Mouse (Mus musculus) spleen, adult 2 months (tissue): ENCODE measurements around the gene Psma3. TPM values are rescaled to one million over a fixed set of nuclear protein-coding genes. Genes with fewer than 3 reads are reported as not detected.

Experiments used
- DNase-seq, 2 experiments: peaks; one replicate each; pipeline versions ENCODE4 v3.0.0 to v3.0.0-alpha.2; 2012 to 2021; ENCODE audit warnings: low spot score in 2 of 2, low read depth in 1 of 2
- H3K27ac ChIP-seq: fragments of 200-500 bp; 2 replicates; pipeline ENCODE4 v1.5.1; 2012; ENCODE audit warnings: low read length, inconsistent platforms; ENCODE audit not compliant: insufficient read depth
- H3K27me3 ChIP-seq: fragments of 200-500 bp; 2 replicates; pipeline ENCODE4 v1.6.1; 2012; ENCODE audit warnings: mild to moderate bottlenecking, moderate library complexity, low read length, inconsistent platforms; ENCODE audit not compliant: control insufficient read depth, insufficient read depth
- H3K36me3 ChIP-seq: fragments of 200-500 bp; 2 replicates; pipeline ENCODE4 v1.6.1; 2012; ENCODE audit warnings: mild to moderate bottlenecking, low read length, inconsistent platforms; ENCODE audit not compliant: control insufficient read depth, insufficient read depth
- H3K4me1 ChIP-seq: fragments of 200-500 bp; 2 replicates; pipeline ENCODE4 v1.6.1; 2011; ENCODE audit warnings: inconsistent platforms; ENCODE audit not compliant: control insufficient read depth, insufficient read depth, insufficient read length
- H3K4me3 ChIP-seq: fragments of 200-500 bp; 2 replicates; pipeline ENCODE4 v1.5.1; 2011; ENCODE audit warnings: mild to moderate bottlenecking, inconsistent platforms; ENCODE audit not compliant: insufficient read depth, insufficient read length; ENCODE audit errors: extremely low read depth
- CTCF ChIP-seq: fragments of 200-500 bp; IDR thresholded peaks from 2 replicates; pipeline ENCODE4 v1.5.1; 2011; ENCODE audit warnings: mild to moderate bottlenecking, inconsistent platforms; ENCODE audit not compliant: insufficient read depth, insufficient read length, insufficient replicate concordance; ENCODE audit errors: extremely low read depth
- POLR2A ChIP-seq: fragments of 200-500 bp; IDR thresholded peaks from 2 replicates; pipeline ENCODE4 v1.6.1; 2011; ENCODE audit warnings: low read depth, low read length, inconsistent platforms
- WGBS: fragments of 180-500 bp; shearing (Covaris S2); methylation state at CpG from one replicate; pipeline ENCODE4 v1.1.7; 2018; 5-methylcytosine and 5-hydroxymethylcytosine counted together
- polyA plus RNA-seq: library from polyadenylated mRNA; depleted of rRNA; stranded (reverse); fragments of >200 nt; gene quantifications from 2 replicates; pipeline ENCODE4 v1.2.3, GENCODE M21; 2012; rRNA removed

The Psma3 gene
- 9.9 and 11.0 TPM in 2 replicates for polyA plus RNA-seq

DNA sequence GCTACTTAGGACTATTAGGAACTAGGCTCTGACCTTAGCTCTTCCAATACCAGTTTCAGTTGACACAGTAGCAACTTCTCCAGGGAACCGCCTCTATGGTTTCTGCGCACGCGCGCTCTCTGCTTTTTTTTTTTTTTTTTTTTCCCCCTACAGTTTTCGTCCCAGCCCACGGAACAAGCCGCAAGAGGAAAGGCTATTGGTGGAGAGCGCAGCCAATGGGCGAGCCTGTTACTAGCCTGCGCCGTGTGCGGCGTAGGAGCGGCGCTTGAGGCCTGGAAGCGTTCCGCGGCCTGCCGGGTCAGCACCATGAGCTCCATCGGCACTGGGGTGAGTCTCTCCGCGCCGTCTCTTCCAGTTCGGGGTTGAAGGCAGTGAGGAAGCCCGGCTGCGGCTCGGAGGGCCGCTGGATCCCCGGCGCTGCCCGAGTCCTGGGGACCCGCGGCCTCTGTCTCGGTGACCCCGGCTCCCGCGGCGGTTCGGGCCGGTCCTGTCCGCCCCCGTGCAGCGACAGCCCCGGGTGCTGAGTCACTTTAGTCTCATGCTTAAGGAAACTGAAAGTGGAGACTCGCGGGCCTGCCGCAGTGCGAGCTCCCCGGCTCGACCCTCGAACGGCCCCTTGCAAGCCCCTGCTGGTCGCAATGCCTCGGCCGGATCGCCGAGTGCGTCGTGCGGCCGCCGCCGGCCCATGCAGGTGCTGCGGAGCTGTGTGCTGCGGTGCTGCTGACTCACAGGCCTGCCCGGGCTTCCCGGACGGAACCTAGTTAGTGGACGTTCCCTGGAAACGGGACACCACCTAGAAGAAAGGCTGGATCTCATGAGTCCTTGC lies at the start of gene Psma3:
TSS of gene Psma3 (plus strand) at position 181 of the 826 bp plus-strand sequence.
- peak; percentile 87 to 92 for DNase-seq
- Histone ChIP-seq H3K27ac (peak within 1 kb of the TSS; percentile 92), H3K4me3 (peak within 1 kb of the TSS; percentile 89), H3K36me3 (peaks cover 2% of the 10 kb centered on the region; the same call in 1 of the 2 replicates), H3K27me3 (no peaks in the 10 kb centered on the region), H3K4me1 (peaks cover 2% of the 10 kb centered on the region; the same call in 1 of the 2 replicates)
- under 1% methylated on average over 71 of the region's 71 CpGs for WGBS
- TF ChIP-seq POLR2A (peak; percentile 67), CTCF (no peak)

DNA sequence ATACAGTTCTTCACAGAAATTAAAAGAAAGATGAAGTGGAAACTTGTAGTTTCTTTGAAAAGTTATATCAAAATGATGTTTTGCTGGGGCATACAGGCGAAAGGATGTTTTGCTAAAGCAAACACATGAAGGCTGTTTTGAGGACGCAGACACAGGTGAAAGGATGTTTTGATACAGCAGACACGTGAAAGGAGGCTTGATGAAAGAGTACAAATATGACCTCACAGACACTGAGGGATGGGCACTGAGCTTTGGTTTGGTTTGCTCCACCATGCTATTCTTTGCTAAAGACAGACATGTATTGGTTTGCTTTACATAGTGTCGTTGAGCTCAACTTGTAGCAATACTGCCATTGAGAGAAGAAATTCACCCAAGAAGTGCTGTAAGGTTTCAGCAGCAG lies 44.6 kb upstream of the Psma3 start:
- no peak overlapping the region for H3K27ac ChIP-seq
- TF ChIP-seq POLR2A, result no peak
- TF ChIP-seq CTCF, result no peak
- WGBS, result 77% methylated on average over 4 of the region's 4 CpGs
- no peak for DNase-seq
- no peaks in the 10 kb centered on the region for H3K27me3 ChIP-seq
- H3K36me3 ChIP-seq, result no peaks in the 10 kb centered on the region
- no peaks in the 10 kb centered on the region for H3K4me1 ChIP-seq
- H3K4me3 ChIP-seq, result no peak overlapping the region

DNA sequence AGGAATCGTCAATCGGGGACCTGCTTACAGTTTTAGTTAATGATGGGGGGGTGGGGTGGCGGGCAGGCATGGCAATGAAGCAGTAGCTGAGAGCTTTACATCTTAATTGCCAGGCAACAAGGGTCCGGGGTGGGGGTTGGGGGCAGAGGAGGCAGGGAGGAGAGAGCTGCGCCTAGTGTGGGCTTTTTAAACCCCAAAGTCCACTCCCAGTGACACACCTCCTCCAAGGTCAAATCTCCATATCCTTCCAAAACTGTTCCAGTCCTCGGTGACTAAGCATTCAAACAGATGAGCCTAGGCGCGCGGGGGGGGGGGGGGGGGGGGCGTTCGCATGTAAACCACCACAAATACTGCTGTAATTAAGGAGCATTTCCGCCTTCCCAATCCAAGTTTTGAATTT lies 37.3 kb upstream of the Psma3 start:
- Histone ChIP-seq H3K4me3 (peak overlapping the region; percentile 98), H3K27me3 (no peaks in the 10 kb centered on the region), H3K4me1 (no peaks in the 10 kb centered on the region; the same call in 1 of the 2 replicates), H3K27ac (peak overlapping the region; percentile 71; the same call in 1 of the 2 replicates), H3K36me3 (no peaks in the 10 kb centered on the region; the same call in 1 of the 2 replicates)
- DNase-seq, result peak in 1 of 2 experiments; percentile 15
- no peak for TF ChIP-seq CTCF
- no peak for TF ChIP-seq POLR2A
- WGBS, result 23% methylated on average over 12 of the region's 12 CpGs

DNA sequence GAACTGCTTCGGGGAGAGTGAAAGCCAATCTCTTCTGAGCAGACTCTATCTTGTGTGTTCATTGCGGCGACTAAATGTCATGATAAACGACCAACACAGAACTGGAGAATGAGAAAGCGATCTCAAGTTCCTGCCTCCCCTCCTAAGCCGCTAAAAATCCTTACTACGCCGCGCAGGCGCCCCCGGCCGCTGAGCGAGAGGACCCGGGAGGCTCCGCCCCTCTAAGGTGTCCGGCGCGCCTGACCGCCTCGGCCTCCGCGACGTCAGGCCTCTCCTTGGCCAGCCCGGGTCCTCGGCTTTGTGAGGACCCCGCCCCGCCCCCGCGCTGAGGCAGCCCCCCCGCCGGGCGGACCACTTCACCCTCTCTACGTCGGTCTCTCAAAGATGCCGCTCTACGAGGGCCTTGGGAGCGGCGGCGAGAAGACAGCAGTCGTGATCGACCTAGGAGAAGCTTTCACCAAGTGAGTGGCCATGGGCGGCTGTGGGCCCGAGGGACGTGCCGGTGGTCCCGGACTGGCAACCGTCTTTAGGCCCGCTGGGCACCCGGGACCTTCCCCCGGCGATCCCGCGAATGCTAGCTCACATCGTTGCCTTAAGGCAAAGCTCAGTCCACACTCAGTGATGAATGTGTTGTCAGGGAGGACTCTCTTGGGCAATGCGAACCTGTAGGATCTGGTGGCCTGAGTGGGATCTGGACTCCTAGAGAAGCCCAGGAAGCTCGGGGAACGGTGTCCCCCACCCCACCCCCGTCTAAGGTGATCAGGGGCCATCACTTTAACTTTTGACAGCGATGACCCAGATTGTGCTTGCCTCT lies 36.6 kb upstream of the Psma3 start, which contains the start of gene Actr10:
TSS of gene Actr10 (plus strand) at position 287 of the 814 bp plus-strand sequence.
- peak within 1 kb of the TSS; percentile 85 for H3K27ac ChIP-seq
- TF ChIP-seq POLR2A (peak; percentile 72), CTCF (no peak)
- DNase-seq, result peak; percentile 82 to 84
- H3K36me3 ChIP-seq, result peaks cover 5% of the 10 kb centered on the region
- H3K4me3 ChIP-seq, result peak within 1 kb of the TSS; percentile 98
- under 1% methylated on average over 59 of the region's 59 CpGs for WGBS
- no peaks in the 10 kb centered on the region for H3K27me3 ChIP-seq
- H3K4me1 ChIP-seq, result no peaks in the 10 kb centered on the region; the same call in 1 of the 2 replicates

DNA sequence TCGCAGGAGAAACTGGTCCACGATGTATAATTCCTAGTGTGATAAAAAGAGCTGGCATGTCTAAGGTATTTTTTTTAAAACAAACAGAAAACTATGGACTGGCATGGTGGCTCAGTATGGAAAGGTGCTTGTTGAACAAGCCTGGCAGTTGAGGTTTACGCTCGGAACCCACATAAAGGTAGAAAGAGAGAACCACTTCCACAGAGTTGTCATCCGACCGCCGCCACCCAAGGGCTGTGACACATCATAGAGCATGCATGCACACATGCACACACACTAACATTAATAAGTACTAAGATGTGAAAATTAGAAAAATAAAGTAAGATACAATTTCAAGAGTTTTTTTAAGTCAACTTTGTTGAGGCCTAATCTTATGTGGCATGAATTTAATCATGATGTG lies 33.6 kb upstream of the Psma3 start:
- H3K36me3 ChIP-seq, result peaks cover 12% of the 10 kb centered on the region
- no peaks in the 10 kb centered on the region for H3K27me3 ChIP-seq
- no peaks in the 10 kb centered on the region; the same call in 1 of the 2 replicates for H3K4me1 ChIP-seq
- WGBS, result 81% methylated on average over 7 of the region's 7 CpGs
- DNase-seq, result peak; percentile 8 to 40
- TF ChIP-seq CTCF, result no peak
- H3K27ac ChIP-seq, result no peak overlapping the region
- no peak overlapping the region for H3K4me3 ChIP-seq

DNA sequence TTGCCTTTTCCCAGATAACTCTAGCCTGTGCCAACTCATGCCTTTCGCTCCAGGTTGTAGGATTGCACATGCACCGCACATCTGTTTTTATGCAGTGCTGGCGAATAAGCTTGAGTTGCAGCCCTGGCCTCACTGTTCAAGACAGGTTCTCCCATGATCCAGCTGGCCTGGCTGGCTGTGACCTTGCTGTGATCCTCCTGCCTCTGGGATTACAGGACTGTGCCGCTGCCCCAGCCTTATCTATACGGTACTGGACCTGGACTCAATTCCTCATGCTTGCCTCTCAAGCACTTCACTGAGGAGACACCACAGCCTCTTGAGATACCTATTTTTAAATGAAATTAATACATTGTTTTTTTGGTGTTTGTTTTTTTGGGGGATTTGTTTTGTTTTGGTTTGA lies 30.2 kb upstream of the Psma3 start:
- H3K4me3 ChIP-seq, result no peak overlapping the region
- peaks cover 15% of the 10 kb centered on the region for H3K36me3 ChIP-seq
- H3K27ac ChIP-seq, result no peak overlapping the region
- no peaks in the 10 kb centered on the region for H3K27me3 ChIP-seq
- TF ChIP-seq POLR2A, result no peak
- no peak for TF ChIP-seq CTCF
- no peaks in the 10 kb centered on the region; the same call in 1 of the 2 replicates for H3K4me1 ChIP-seq
- no peak for DNase-seq
- 97% methylated on average over 5 of the region's 5 CpGs for WGBS
